Mouse (Mus musculus): ENCODE results near the gene Psen1. TPM values are rescaled to one million over a fixed set of nuclear protein-coding genes. Genes with fewer than 3 reads are reported as not detected.

Psen1 gene
- total and polyA plus RNA-seq, 3 experiments, result 28.4 to 61.1 (median 45.8) TPM

DNA sequence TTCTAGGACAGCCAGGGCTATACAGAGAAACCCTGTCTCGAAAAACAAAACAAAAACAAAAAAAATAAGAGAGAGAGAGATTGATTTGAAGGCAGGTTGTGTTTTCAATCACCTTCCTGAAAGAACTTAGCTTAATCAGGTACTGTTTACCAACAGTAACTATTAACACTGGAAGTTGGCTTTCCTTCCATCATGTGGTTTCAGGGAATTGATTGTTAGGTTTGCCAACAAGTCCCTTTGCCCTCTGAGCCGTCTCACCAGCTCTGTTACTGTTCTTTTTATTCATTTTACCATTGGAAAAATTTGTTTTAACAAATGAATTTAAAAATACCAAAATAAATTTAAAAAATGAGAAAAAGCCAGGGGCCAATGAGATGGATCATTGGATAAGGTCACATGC is 22.0 kb downstream of the Psen1 start:
- no peaks in the 10 kb centered on the region for H3K27me3 ChIP-seq (replicated peaks)
- DNase-seq (ENCODE audit: extremely low read depth), result no peak
- H3K27ac ChIP-seq (ENCODE audit: insufficient read depth, low read depth), result no peak overlapping the region
- TF ChIP-seq BHLHE40 (IDR thresholded peaks at IDR 0.05; ENCODE audit: low read depth, low read length), result no peak
- no peak for TF ChIP-seq MAFK (IDR thresholded peaks at IDR 0.05; ENCODE audit: insufficient replicate concordance, low read length)
- no peak for TF ChIP-seq NELFE (IDR thresholded peaks at IDR 0.05; ENCODE audit: low read depth, low read length)
- no peak for TF ChIP-seq ZKSCAN1 (IDR thresholded peaks at IDR 0.05; ENCODE audit: borderline replicate concordance, low read depth, low read length)
- TF ChIP-seq KAT2A (IDR thresholded peaks at IDR 0.05; ENCODE audit: insufficient replicate concordance, low read length), result no peak
- TF ChIP-seq PAX5 (IDR thresholded peaks at IDR 0.05; ENCODE audit: low read length), result no peak
- TF ChIP-seq MEF2A (IDR thresholded peaks at IDR 0.05; ENCODE audit: borderline replicate concordance, low read depth, low read length), result no peak
- TF ChIP-seq POLR2AphosphoS2 (IDR thresholded peaks at IDR 0.05; ENCODE audit: low read depth, low read length), result no peak
- in situ Hi-C loops (cut with MboI; ENCODE audit: low pct_ligation_motif_present, low pct_unique_long_range_greater_than_20kb, low sequenced_read_pairs) (loop anchor here (5.0 to 10.0 kb wide), 2 partner anchors 57 to 235 kb away; no protein-coding TSS in a partner anchor), dilution Hi-C loops (cut with MboI; ENCODE audit: extremely low pct_ligation_motif_present, extremely low pct_unique_long_range_greater_than_20kb, low sequenced_read_pairs) (no loop called here)
- H3K4me3 ChIP-seq (replicated peaks in 1 of 3; ENCODE audit: low read depth in 2 of 3, low read length in 2 of 3, poor library complexity in 1 of 3), result no peak overlapping the region
- no peaks in the 10 kb centered on the region for H3K9me3 ChIP-seq (replicated peaks; ENCODE audit: low read length)
- H3K79me2 ChIP-seq (replicated peaks; ENCODE audit: control insufficient read depth, extremely low read depth, insufficient read depth, poor library complexity, severe bottlenecking), result no peaks in the 10 kb centered on the region
- no peaks in the 10 kb centered on the region for H3K4me1 ChIP-seq (ENCODE audit: control insufficient read depth in 1 of 2, insufficient read depth in 2 of 2)
- peaks cover 23 to 85% of the 10 kb centered on the region in 2 experiments for H3K36me3 ChIP-seq (replicated peaks in 1 of 2; ENCODE audit: control insufficient read depth in 1 of 2, insufficient read depth in 1 of 2, low read length in 1 of 2)
- no peak overlapping the region for H3K4me2 ChIP-seq (ENCODE audit: insufficient read depth, low read depth, poor library complexity, severe bottlenecking)
- H3K9ac ChIP-seq (ENCODE audit: insufficient read depth, low read depth), result no peak overlapping the region

DNA sequence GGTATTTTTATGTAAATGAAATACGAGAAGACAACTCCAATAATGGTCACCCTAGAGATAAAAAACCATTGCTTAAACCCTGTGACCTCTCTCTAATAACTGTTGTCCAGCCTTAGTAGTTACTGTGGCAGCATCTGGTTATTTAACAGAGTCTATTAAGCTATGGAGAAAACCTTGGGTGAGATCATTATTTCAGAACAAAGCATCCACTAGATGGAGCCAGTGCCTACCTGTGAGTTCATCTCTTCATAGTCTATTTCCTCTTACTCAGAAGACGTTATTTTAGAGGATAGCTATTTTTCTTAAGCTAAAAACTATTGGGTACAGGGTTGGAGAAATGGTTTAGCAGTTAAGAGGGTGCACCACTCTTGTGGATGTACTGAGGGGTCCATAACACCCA is 25.8 kb downstream of the Psen1 start:
- Histone ChIP-seq H3K79me2 (replicated peaks; ENCODE audit: control insufficient read depth, extremely low read depth, insufficient read depth, poor library complexity, severe bottlenecking) (no peaks in the 10 kb centered on the region), H3K27me3 (replicated peaks) (no peaks in the 10 kb centered on the region), H3K4me2 (ENCODE audit: insufficient read depth, low read depth, poor library complexity, severe bottlenecking) (no peak overlapping the region), H3K36me3 (replicated peaks in 1 of 2; ENCODE audit: control insufficient read depth in 1 of 2, insufficient read depth in 1 of 2, low read length in 1 of 2) (peaks cover 43 to 86% of the 10 kb centered on the region in 2 experiments), H3K9ac (ENCODE audit: insufficient read depth, low read depth) (no peak overlapping the region), H3K4me1 (ENCODE audit: control insufficient read depth in 1 of 2, insufficient read depth in 2 of 2) (no peaks in the 10 kb centered on the region), H3K9me3 (replicated peaks; ENCODE audit: low read length) (no peaks in the 10 kb centered on the region), H3K4me3 (replicated peaks in 1 of 3; ENCODE audit: low read depth in 2 of 3, low read length in 2 of 3, poor library complexity in 1 of 3) (no peak overlapping the region), H3K27ac (ENCODE audit: insufficient read depth, low read depth) (no peak overlapping the region)
- in situ Hi-C loops (cut with MboI; ENCODE audit: low pct_ligation_motif_present, low pct_unique_long_range_greater_than_20kb, low sequenced_read_pairs), result loop anchor here (5.0 to 10.0 kb wide), 2 partner anchors 54 to 231 kb away; no protein-coding TSS in a partner anchor
- TF ChIP-seq POLR2AphosphoS2 (IDR thresholded peaks at IDR 0.05; ENCODE audit: low read depth, low read length), result no peak
- TF ChIP-seq MAZ (IDR thresholded peaks at IDR 0.05; ENCODE audit: low read depth, low read length), result no peak
- no peak for TF ChIP-seq POLR2A (IDR thresholded peaks at IDR 0.05; ENCODE audit: low read depth, low read length)
- TF ChIP-seq TBP (conservative IDR thresholded peaks at IDR 0.05; ENCODE audit: low read depth, low read length), result no peak
- no peak for TF ChIP-seq UBTF (IDR thresholded peaks at IDR 0.05; ENCODE audit: low read depth, low read length)
- no peak for TF ChIP-seq USF1 (IDR thresholded peaks at IDR 0.05; ENCODE audit: low read depth, low read length)
- TF ChIP-seq IRF4 (IDR thresholded peaks at IDR 0.05; ENCODE audit: low read depth, low read length), result no peak
- peak; percentile 83 for TF ChIP-seq SMC3 (IDR thresholded peaks at IDR 0.05; ENCODE audit: low read depth, low read length)
- no peak for TF ChIP-seq HCFC1 (IDR thresholded peaks at IDR 0.05; ENCODE audit: low read depth, low read length)
- TF ChIP-seq RAD21 (IDR thresholded peaks at IDR 0.05; ENCODE audit: low read depth, low read length), result peak; percentile 85
- 0 out of 2 replicates have a peak, but pooled peaks have one; percentile 33 for TF ChIP-seq JUND (conservative IDR thresholded peaks at IDR 0.05; ENCODE audit: low read depth, low read length)
- TF ChIP-seq ZNF384 (IDR thresholded peaks at IDR 0.05; ENCODE audit: low read depth, low read length), result no peak
- no peak for TF ChIP-seq ZMIZ1 (IDR thresholded peaks at IDR 0.05; ENCODE audit: low read depth, low read length)
- TF ChIP-seq CTCF (conservative IDR thresholded peaks at IDR 0.05 in 1 of 2, IDR thresholded peaks at IDR 0.05 in 1 of 2; ENCODE audit: low read depth in 2 of 2, low read length in 2 of 2), result peak; percentile 30 to 89; a peak in 2 of 4 replicates
- no peak for TF ChIP-seq CHD1 (IDR thresholded peaks at IDR 0.05; ENCODE audit: low read depth, low read length)
- no peak for TF ChIP-seq PAX5 (IDR thresholded peaks at IDR 0.05; ENCODE audit: low read length)
- TF ChIP-seq MXI1 (IDR thresholded peaks at IDR 0.05; ENCODE audit: low read depth, low read length), result no peak
- TF ChIP-seq CHD2 (IDR thresholded peaks at IDR 0.05; ENCODE audit: low read length), result no peak
- peak; percentile 6; the same call in 1 of the 2 replicates for TF ChIP-seq ZC3H11A (IDR thresholded peaks at IDR 0.05; ENCODE audit: low read depth, low read length)
- peak; percentile 65 for DNase-seq (ENCODE audit: extremely low read depth)
- dilution Hi-C loops (cut with MboI; ENCODE audit: extremely low pct_ligation_motif_present, extremely low pct_unique_long_range_greater_than_20kb, low sequenced_read_pairs), result no loop called here

All from CH12.LX (cell line).